Mouse (Mus musculus) neural tube, embryonic 12.5 days (tissue): ENCODE data around the gene Foxj3. TPM values are rescaled to one million over a fixed set of nuclear protein-coding genes. Genes with fewer than 3 reads are reported as not detected.
"Not testable (repeated sequence)": the region's sequence is repeated elsewhere in the genome, so short reads cannot be mapped to it uniquely, and the experiment has no call there.

ENCODE experiments used
- ATAC-seq: fragments of 200-750 bp; cut with Nextera tagmentation; 2 replicates; pipeline ENCODE4 v1.8.0; 2017; ENCODE audit warnings: low read depth, mild to moderate bottlenecking, moderate TSS enrichment, moderate library complexity; ENCODE audit not compliant: low FRiP score
- H3K27ac ChIP-seq: fragments of 300-500 bp; sonication (generic); 2 replicates; pipeline ENCODE4 v1.5.1; 2016
- H3K27me3 ChIP-seq: fragments of 300-500 bp; sonication (generic); replicated peaks from 2 replicates; pipeline ENCODE4 v1.6.1; 2016; ENCODE audit warnings: mild to moderate bottlenecking
- H3K36me3 ChIP-seq: fragments of 300-500 bp; sonication (generic); 2 replicates; pipeline ENCODE4 v1.6.1; 2016; ENCODE audit warnings: mild to moderate bottlenecking
- H3K4me1 ChIP-seq: fragments of 300-500 bp; sonication (generic); 2 replicates; pipeline ENCODE4 v1.6.1; 2016
- H3K4me2 ChIP-seq: fragments of 300-500 bp; sonication (generic); replicated peaks from 2 replicates; pipeline ENCODE4 v1.6.1; 2016; ENCODE audit warnings: mild to moderate bottlenecking
- H3K4me3 ChIP-seq: fragments of 300-500 bp; sonication (generic); 2 replicates; pipeline ENCODE4 v1.5.1; 2016
- H3K9ac ChIP-seq: fragments of 300-500 bp; sonication (generic); 2 replicates; pipeline ENCODE4 v1.6.1; 2016; ENCODE audit warnings: mild to moderate bottlenecking
- H3K9me3 ChIP-seq: fragments of 300-500 bp; sonication (generic); 2 replicates; pipeline ENCODE4 v1.6.1; 2016; ENCODE audit warnings: mild to moderate bottlenecking
- WGBS: fragments of 180-500 bp; shearing (Covaris S2); methylation state at CpG from one replicate; pipeline ENCODE4 v1.1.7; 2016; 5-methylcytosine and 5-hydroxymethylcytosine counted together
- polyA plus RNA-seq: library from polyadenylated mRNA; unstranded; fragments of >200 nt; fragmentation: Nextera tagmentation; extraction: Ambion mirVana; gene quantifications from 2 replicates; pipeline ENCODE4 v1.2.1, GENCODE M21; 2016

Foxj3 gene
- polyA plus RNA-seq, result 23.2 and 25.2 TPM in 2 replicates

- not testable (repeated sequence) for H3K9ac ChIP-seq, H3K4me3 ChIP-seq, H3K27me3 ChIP-seq, H3K9me3 ChIP-seq, H3K4me2 ChIP-seq, H3K36me3 ChIP-seq, ATAC-seq, H3K27ac ChIP-seq
- H3K4me1 ChIP-seq, result peaks cover 15% of the 10 kb centered on the region; the same call in 1 of the 2 replicates
- WGBS, result 94% methylated on average over 4 of the region's 4 CpGs
Measured at GRCm38 (mm10) chr4:119536615-119537014, at the start of gene Foxj3. TSS of gene Foxj3 (plus strand) at chr4:119537004.

GRCm38 (mm10) chr4:119489666-119490065 is 47.1 kb upstream of the Foxj3 start:
- Histone ChIP-seq H3K27me3 (0 out of 2 replicates have a peak, but pooled peaks cover 5% of the 10 kb centered on the region), H3K27ac (no peak overlapping the region), H3K4me3 (no peak overlapping the region), H3K36me3 (no peaks in the 10 kb centered on the region), H3K9ac (no peak overlapping the region), H3K4me1 (peaks cover 3% of the 10 kb centered on the region; the same call in 1 of the 2 replicates), H3K9me3 (no peaks in the 10 kb centered on the region), H3K4me2 (no peak overlapping the region)
- ATAC-seq, result no peak
- WGBS, result 83% methylated on average over 10 of the region's 10 CpGs

GRCm38 (mm10) chr4:119490806-119491205 is 46.0 kb upstream of the Foxj3 start:
- Histone ChIP-seq H3K4me3 (no peak overlapping the region), H3K4me2 (no peak overlapping the region), H3K27ac (no peak overlapping the region), H3K27me3 (peaks cover 5% of the 10 kb centered on the region; the same call in 1 of the 2 replicates), H3K36me3 (no peaks in the 10 kb centered on the region), H3K9ac (no peak overlapping the region), H3K9me3 (no peaks in the 10 kb centered on the region), H3K4me1 (peaks cover 3% of the 10 kb centered on the region; the same call in 1 of the 2 replicates)
- ATAC-seq, result no peak
- 77% methylated on average over 3 of the region's 3 CpGs for WGBS

GRCm38 (mm10) chr4:119492291-119492932 is 44.4 kb upstream of the Foxj3 start, which contains the start of gene Rimkla:
TSS of gene Rimkla (minus strand) at chr4:119492628.
- no peaks in the 10 kb centered on the region for H3K9me3 ChIP-seq
- peak; percentile 91 for ATAC-seq
- H3K27ac ChIP-seq, result peak within 1 kb of the TSS; percentile 57; the same call in 1 of the 2 replicates
- peaks cover 5% of the 10 kb centered on the region; the same call in 1 of the 2 replicates for H3K27me3 ChIP-seq
- H3K4me3 ChIP-seq, result peak within 1 kb of the TSS; percentile 63
- H3K4me1 ChIP-seq, result peaks cover 3% of the 10 kb centered on the region; the same call in 1 of the 2 replicates
- H3K4me2 ChIP-seq, result peak within 1 kb of the TSS; percentile 87
- WGBS, result under 1% methylated on average over 76 of the region's 77 CpGs
- H3K9ac ChIP-seq, result peak within 1 kb of the TSS; percentile 72
- H3K36me3 ChIP-seq, result no peaks in the 10 kb centered on the region

- WGBS, result 36% methylated on average over 10 of the region's 10 CpGs
- Histone ChIP-seq H3K9ac (peak overlapping the region; percentile 72), H3K9me3 (no peaks in the 10 kb centered on the region), H3K4me3 (peak overlapping the region; percentile 63), H3K36me3 (no peaks in the 10 kb centered on the region), H3K27me3 (peaks cover 5% of the 10 kb centered on the region; the same call in 1 of the 2 replicates), H3K4me1 (peaks cover 3% of the 10 kb centered on the region; the same call in 1 of the 2 replicates), H3K4me2 (peak overlapping the region; percentile 87), H3K27ac (no peak overlapping the region)
- ATAC-seq, result peak; percentile 67
Measured at GRCm38 (mm10) chr4:119492933-119493327, 43.9 kb upstream of the Foxj3 start.

- Histone ChIP-seq H3K4me1 (no peaks in the 10 kb centered on the region), H3K27me3 (no peaks in the 10 kb centered on the region; the same call in 1 of the 2 replicates), H3K4me2 (no peak overlapping the region), H3K9me3 (no peaks in the 10 kb centered on the region), H3K9ac (no peak overlapping the region), H3K4me3 (no peak overlapping the region), H3K27ac (no peak overlapping the region), H3K36me3 (no peaks in the 10 kb centered on the region)
- WGBS, result 50% methylated on average over 5 of the region's 5 CpGs
- ATAC-seq, result no peak
Measured at GRCm38 (mm10) chr4:119498319-119498848, 38.4 kb upstream of the Foxj3 start.

DNA sequence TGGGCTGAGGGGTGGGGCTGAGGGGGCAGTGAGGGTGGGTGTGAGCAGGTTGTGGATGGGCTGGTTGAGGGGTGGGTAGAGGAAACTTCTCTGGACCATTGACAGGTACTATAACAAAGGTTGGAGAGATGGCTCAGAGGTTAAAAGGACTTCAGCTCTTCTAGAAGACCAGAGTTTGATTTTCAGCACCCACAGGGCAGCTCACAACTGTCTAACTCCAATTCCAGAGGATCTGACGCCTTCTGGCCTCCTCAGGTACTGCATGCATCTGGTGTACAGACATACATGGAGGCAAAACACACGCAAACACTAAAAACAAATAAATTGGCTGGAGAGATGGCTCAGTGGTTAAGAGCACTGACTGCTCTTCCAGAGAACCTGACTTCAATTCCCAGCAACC is 25.2 kb upstream of the Foxj3 start:
- Histone ChIP-seq H3K4me3 (no peak overlapping the region), H3K4me2 (no peak overlapping the region), H3K9ac (no peak overlapping the region), H3K36me3 (no peaks in the 10 kb centered on the region), H3K9me3 (no peaks in the 10 kb centered on the region), H3K27me3 (no peaks in the 10 kb centered on the region), H3K27ac (no peak overlapping the region), H3K4me1 (no peaks in the 10 kb centered on the region)
- WGBS, result 77% methylated on average over 2 of the region's 2 CpGs
- no peak for ATAC-seq

DNA sequence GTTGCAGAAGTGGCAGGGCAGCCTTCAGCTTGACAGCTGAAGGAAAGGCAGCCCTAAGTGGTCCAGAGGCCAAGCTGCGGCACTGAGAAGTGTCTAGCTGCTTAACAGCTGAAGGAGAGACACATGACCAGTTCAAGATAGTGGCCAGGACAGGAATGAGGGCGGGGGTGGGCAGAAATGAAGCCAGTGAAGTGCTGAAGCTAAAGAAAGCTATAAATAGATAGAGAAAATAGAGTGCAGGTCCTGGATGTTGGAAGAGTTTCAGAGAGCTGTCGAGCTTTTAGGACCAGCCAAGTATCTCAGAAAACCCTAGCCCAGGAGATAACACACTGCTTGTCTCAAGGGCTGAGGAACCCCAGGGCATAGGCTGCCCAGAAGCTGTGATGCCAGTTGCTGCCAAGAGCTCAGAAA is 24.1 kb upstream of the Foxj3 start:
- H3K27ac ChIP-seq, result no peak overlapping the region
- H3K4me2 ChIP-seq, result no peak overlapping the region
- H3K9me3 ChIP-seq, result no peaks in the 10 kb centered on the region
- no peak for ATAC-seq
- no peak overlapping the region for H3K4me3 ChIP-seq
- H3K4me1 ChIP-seq, result no peaks in the 10 kb centered on the region
- no peaks in the 10 kb centered on the region for H3K36me3 ChIP-seq
- no peaks in the 10 kb centered on the region for H3K27me3 ChIP-seq
- no peak overlapping the region for H3K9ac ChIP-seq
- WGBS, result 75% methylated on average over 3 of the region's 3 CpGs

- no peaks in the 10 kb centered on the region for H3K36me3 ChIP-seq
- no peaks in the 10 kb centered on the region for H3K9me3 ChIP-seq
- H3K9ac ChIP-seq, result no peak overlapping the region
- WGBS, result 72% methylated on average over 4 of the region's 4 CpGs
- H3K4me3 ChIP-seq, result no peak overlapping the region
- H3K27ac ChIP-seq, result no peak overlapping the region
- H3K4me2 ChIP-seq, result no peak overlapping the region
- H3K4me1 ChIP-seq, result no peaks in the 10 kb centered on the region
- no peaks in the 10 kb centered on the region for H3K27me3 ChIP-seq
- no peak for ATAC-seq
Measured at GRCm38 (mm10) chr4:119523575-119523974, 13.2 kb upstream of the Foxj3 start.

DNA sequence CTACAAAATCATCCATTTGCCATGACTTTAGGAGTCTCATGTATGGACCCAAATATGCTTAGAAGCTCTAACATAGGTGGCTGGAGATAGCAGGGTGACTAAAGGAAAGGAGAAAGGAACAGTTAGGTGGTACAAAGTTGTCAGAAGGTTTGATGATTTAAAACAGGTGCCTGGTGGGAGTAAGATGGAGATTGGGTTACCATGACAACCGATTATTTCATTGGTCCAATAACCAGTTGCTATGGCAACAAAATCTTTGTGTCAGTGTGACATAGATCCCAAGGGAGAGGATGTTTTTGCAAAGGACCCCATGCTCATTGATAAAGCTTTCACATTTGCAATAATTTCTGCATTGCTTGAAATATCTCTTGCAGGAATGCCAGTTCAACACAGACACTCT is 12.8 kb upstream of the Foxj3 start:
- no peak overlapping the region for H3K9ac ChIP-seq
- H3K36me3 ChIP-seq, result no peaks in the 10 kb centered on the region
- ATAC-seq, result no peak
- H3K4me3 ChIP-seq, result no peak overlapping the region
- H3K9me3 ChIP-seq, result no peaks in the 10 kb centered on the region
- 88% methylated on average over 1 of the region's 1 CpGs for WGBS
- no peaks in the 10 kb centered on the region for H3K4me1 ChIP-seq
- no peak overlapping the region for H3K4me2 ChIP-seq
- no peaks in the 10 kb centered on the region for H3K27me3 ChIP-seq
- no peak overlapping the region for H3K27ac ChIP-seq

GRCm38 (mm10) chr4:119524466-119524865 is 12.3 kb upstream of the Foxj3 start:
- Histone ChIP-seq H3K4me1 (no peaks in the 10 kb centered on the region), H3K27me3 (no peaks in the 10 kb centered on the region), H3K27ac (no peak overlapping the region), H3K4me2 (no peak overlapping the region), H3K9ac (no peak overlapping the region), H3K36me3 (no peaks in the 10 kb centered on the region), H3K4me3 (no peak overlapping the region), H3K9me3 (no peaks in the 10 kb centered on the region)
- ATAC-seq, result no peak
- 93% methylated on average over 2 of the region's 2 CpGs for WGBS

- H3K9me3 ChIP-seq, result no peaks in the 10 kb centered on the region
- H3K27ac ChIP-seq, result no peak overlapping the region
- no peaks in the 10 kb centered on the region for H3K27me3 ChIP-seq
- ATAC-seq, result no peak
- no peak overlapping the region for H3K4me3 ChIP-seq
- no peak overlapping the region for H3K9ac ChIP-seq
- no peaks in the 10 kb centered on the region for H3K36me3 ChIP-seq
- H3K4me1 ChIP-seq, result no peaks in the 10 kb centered on the region; the same call in 1 of the 2 replicates
- no peak overlapping the region for H3K4me2 ChIP-seq
Measured at GRCm38 (mm10) chr4:119526329-119526845, 10.4 kb upstream of the Foxj3 start.
